Mouse (Mus musculus): Measurements from ENCODE around the gene Tpst2. TPM values are rescaled to one million over a fixed set of nuclear protein-coding genes. Genes with fewer than 3 reads are reported as not detected.

Gene Tpst2
- total and polyA plus RNA-seq, 2 experiments from 2014 or later: 42.9 to 86.1 TPM

DNA sequence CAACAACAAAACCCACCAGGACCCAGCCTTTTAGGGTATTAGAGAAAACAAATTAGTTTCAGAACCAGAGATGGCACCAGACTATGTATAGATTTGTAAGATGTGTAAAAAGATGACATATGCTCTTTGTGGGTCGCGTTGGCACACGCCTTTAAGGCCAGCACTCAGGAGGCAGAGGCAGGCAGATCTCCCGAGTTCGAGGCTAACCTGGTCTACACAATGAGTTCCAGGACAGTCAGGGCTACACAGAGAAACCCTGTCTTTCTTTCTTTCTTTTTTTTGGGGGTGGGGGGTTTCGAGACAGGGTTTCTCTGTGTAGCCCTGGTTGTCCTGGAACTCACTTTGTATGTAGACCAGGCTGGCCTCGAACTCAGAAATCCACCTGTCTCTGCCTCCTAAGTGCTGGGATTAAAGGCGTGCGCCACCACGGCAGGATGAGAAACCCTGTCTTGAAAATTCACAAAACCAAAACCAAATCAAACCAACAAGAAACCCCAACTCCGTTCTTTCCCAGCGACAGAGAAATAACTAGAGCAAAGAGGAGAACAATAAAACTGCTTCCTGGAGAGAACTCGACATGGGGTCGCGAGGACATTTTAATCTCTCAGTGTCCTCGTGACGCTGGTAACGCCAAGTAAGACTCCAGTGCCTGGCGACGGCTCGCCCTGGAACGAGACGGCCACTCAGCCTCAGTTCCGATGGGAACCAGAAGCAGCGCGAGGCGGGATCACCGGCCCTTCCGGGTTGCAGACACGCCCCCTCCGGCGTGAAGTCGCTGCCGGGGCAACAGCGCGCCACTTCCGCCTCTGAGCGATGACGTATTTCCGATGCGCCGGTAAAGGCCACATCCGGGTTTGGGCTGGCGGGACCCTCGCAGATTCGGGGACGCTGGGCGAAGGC is 49.3 kb downstream of the Tpst2 start, which contains the start of gene Tfip11:
Gene Tfip11, plus strand, starts transcription at position 813 of the 900 bp plus-strand sequence.
- H3K9ac ChIP-seq (replicated peaks; ENCODE audit: low read depth, low read length): peak within 1 kb of the TSS; percentile 84
- WGBS: 6% methylated on average over 48 of the region's 48 CpGs
- peaks cover 30% of the 10 kb centered on the region for H3K36me3 ChIP-seq (replicated peaks; ENCODE audit: control insufficient read depth, insufficient read depth, low read length)
- TF ChIP-seq CTCF (IDR thresholded peaks at IDR 0.05; ENCODE audit: low read depth): 0 out of 2 replicates have a peak, but pooled peaks have one; percentile 4
- TF ChIP-seq EP300 (IDR thresholded peaks at IDR 0.05; ENCODE audit: low read depth): peak; percentile 67
- peak; percentile 92 for ATAC-seq (ENCODE audit: insufficient read depth, low read depth)
- peaks cover 25% of the 10 kb centered on the region for H3K4me1 ChIP-seq (ENCODE audit: control insufficient read depth, insufficient read depth)
- H3K4me3 ChIP-seq (ENCODE audit: low read depth, low read length): peak within 1 kb of the TSS; percentile 99
- peak; percentile 92 for DNase-seq (ENCODE audit: low spot score)
- peak within 1 kb of the TSS; percentile 86 for H3K27ac ChIP-seq (ENCODE audit: low read depth)
- H3K9me3 ChIP-seq (replicated peaks; ENCODE audit: control insufficient read depth, low read length): no peaks in the 10 kb centered on the region
- peak within 1 kb of the TSS; percentile 89 for H3K4me2 ChIP-seq (ENCODE audit: low read depth, low read length)
- H3K27me3 ChIP-seq (ENCODE audit: control insufficient read depth, insufficient read depth, low read length): no peaks in the 10 kb centered on the region

DNA sequence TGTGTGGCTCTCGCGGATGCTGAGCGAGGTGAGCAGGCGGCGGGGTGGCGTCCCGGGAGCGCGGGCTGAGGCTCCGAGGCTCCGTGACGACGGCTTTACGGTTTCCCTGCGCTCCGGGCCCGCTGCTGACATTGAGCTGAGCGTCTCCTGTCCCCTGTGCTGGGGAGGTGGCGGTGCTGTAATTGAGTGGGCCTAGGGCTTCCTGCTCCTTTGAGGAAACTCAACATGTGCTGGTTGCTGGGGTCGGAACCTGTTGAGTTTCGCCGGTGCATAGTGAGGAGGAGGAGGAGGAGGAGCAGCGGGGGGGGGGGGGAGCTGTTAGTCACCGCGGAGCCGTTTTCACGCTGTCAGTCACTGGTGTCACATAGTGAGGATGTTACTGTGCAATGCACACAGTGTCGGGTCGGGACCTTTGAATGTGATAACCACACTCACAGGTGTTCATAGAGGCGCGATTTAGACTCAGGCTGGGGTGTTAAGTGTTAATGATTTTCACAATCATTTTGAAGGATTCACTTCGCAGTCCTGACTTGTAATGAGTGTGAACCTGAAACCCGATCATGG is 50.0 kb downstream of the Tpst2 start:
- DNase-seq (ENCODE audit: low spot score) (no peak), ATAC-seq (ENCODE audit: insufficient read depth, low read depth) (peak; percentile 16)
- under 1% methylated on average over 32 of the region's 33 CpGs for WGBS
- Histone ChIP-seq H3K4me3 (ENCODE audit: low read depth, low read length) (peak overlapping the region; percentile 99), H3K4me1 (ENCODE audit: control insufficient read depth, insufficient read depth) (peaks cover 21% of the 10 kb centered on the region), H3K36me3 (replicated peaks; ENCODE audit: control insufficient read depth, insufficient read depth, low read length) (peaks cover 37% of the 10 kb centered on the region), H3K4me2 (ENCODE audit: low read depth, low read length) (peak overlapping the region; percentile 89), H3K27ac (ENCODE audit: low read depth) (peak overlapping the region; percentile 68), H3K27me3 (ENCODE audit: control insufficient read depth, insufficient read depth, low read length) (no peaks in the 10 kb centered on the region), H3K9ac (replicated peaks; ENCODE audit: low read depth, low read length) (peak overlapping the region; percentile 84), H3K9me3 (replicated peaks; ENCODE audit: control insufficient read depth, low read length) (no peaks in the 10 kb centered on the region)
- TF ChIP-seq CTCF (IDR thresholded peaks at IDR 0.05; ENCODE audit: low read depth) (no peak), EP300 (IDR thresholded peaks at IDR 0.05; ENCODE audit: low read depth) (no peak; the same call in 1 of the 2 replicates)

DNA sequence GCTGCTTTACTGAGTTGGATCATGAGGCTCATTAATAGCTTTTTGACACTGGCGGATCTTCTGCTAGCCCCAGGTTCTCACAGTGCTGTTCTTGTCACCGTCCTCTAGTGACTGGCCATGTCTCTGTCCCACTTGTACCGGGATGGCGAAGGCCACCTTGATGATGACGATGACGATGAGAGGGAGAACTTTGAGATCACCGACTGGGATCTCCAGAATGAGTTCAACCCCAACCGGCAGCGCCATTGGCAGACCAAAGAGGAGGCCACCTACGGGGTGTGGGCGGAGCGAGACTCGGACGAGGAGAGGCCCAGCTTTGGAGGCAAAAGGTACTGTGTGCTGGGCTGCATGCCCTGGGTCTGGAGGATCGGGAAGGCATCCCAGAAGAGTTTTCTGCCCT is 51.4 kb downstream of the Tpst2 start:
- no peaks in the 10 kb centered on the region for H3K27me3 ChIP-seq (ENCODE audit: control insufficient read depth, insufficient read depth, low read length)
- no peak for ATAC-seq (ENCODE audit: insufficient read depth, low read depth)
- no peak overlapping the region for H3K9ac ChIP-seq (replicated peaks; ENCODE audit: low read depth, low read length)
- TF ChIP-seq EP300 (IDR thresholded peaks at IDR 0.05; ENCODE audit: low read depth) (no peak), CTCF (IDR thresholded peaks at IDR 0.05; ENCODE audit: low read depth) (no peak)
- H3K9me3 ChIP-seq (replicated peaks; ENCODE audit: control insufficient read depth, low read length): no peaks in the 10 kb centered on the region
- H3K4me2 ChIP-seq (ENCODE audit: low read depth, low read length): no peak overlapping the region
- DNase-seq (ENCODE audit: low spot score): no peak
- H3K36me3 ChIP-seq (replicated peaks; ENCODE audit: control insufficient read depth, insufficient read depth, low read length): peaks cover 51% of the 10 kb centered on the region
- no peak overlapping the region for H3K27ac ChIP-seq (ENCODE audit: low read depth)
- WGBS: 90% methylated on average over 15 of the region's 15 CpGs
- peaks cover 21% of the 10 kb centered on the region for H3K4me1 ChIP-seq (ENCODE audit: control insufficient read depth, insufficient read depth)
- H3K4me3 ChIP-seq (ENCODE audit: low read depth, low read length): no peak overlapping the region

- Histone ChIP-seq H3K9me3 (replicated peaks; ENCODE audit: control insufficient read depth, low read length) (no peaks in the 10 kb centered on the region), H3K4me3 (ENCODE audit: low read depth, low read length) (no peak overlapping the region), H3K4me1 (ENCODE audit: control insufficient read depth, insufficient read depth) (peaks cover 14% of the 10 kb centered on the region), H3K36me3 (replicated peaks; ENCODE audit: control insufficient read depth, insufficient read depth, low read length) (peaks cover 72% of the 10 kb centered on the region), H3K27ac (ENCODE audit: low read depth) (no peak overlapping the region), H3K27me3 (ENCODE audit: control insufficient read depth, insufficient read depth, low read length) (no peaks in the 10 kb centered on the region), H3K4me2 (ENCODE audit: low read depth, low read length) (no peak overlapping the region), H3K9ac (replicated peaks; ENCODE audit: low read depth, low read length) (no peak overlapping the region)
- ATAC-seq (ENCODE audit: insufficient read depth, low read depth) (no peak), DNase-seq (ENCODE audit: low spot score) (no peak)
- WGBS: 91% methylated on average over 14 of the region's 14 CpGs
- TF ChIP-seq EP300 (IDR thresholded peaks at IDR 0.05; ENCODE audit: low read depth): no peak
- TF ChIP-seq CTCF (IDR thresholded peaks at IDR 0.05; ENCODE audit: low read depth): no peak
Observed at GRCm38 (mm10) chr5:112329805-112330564, 53.5 kb downstream of the Tpst2 start.

GRCm38 (mm10) chr5:112335473-112335872 is 59.0 kb downstream of the Tpst2 start:
- TF ChIP-seq EP300 (IDR thresholded peaks at IDR 0.05; ENCODE audit: low read depth) (no peak), CTCF (IDR thresholded peaks at IDR 0.05; ENCODE audit: low read depth) (peak; percentile 71)
- H3K27ac ChIP-seq (ENCODE audit: low read depth): no peak overlapping the region
- H3K36me3 ChIP-seq (replicated peaks; ENCODE audit: control insufficient read depth, insufficient read depth, low read length): peaks cover 88% of the 10 kb centered on the region
- no peak overlapping the region for H3K4me3 ChIP-seq (ENCODE audit: low read depth, low read length)
- H3K9ac ChIP-seq (replicated peaks; ENCODE audit: low read depth, low read length): no peak overlapping the region
- H3K9me3 ChIP-seq (replicated peaks; ENCODE audit: control insufficient read depth, low read length): no peaks in the 10 kb centered on the region
- no peaks in the 10 kb centered on the region for H3K27me3 ChIP-seq (ENCODE audit: control insufficient read depth, insufficient read depth, low read length)
- ATAC-seq (ENCODE audit: insufficient read depth, low read depth): no peak
- no peak overlapping the region for H3K4me2 ChIP-seq (ENCODE audit: low read depth, low read length)
- DNase-seq (ENCODE audit: low spot score): no peak
- no peaks in the 10 kb centered on the region for H3K4me1 ChIP-seq (ENCODE audit: control insufficient read depth, insufficient read depth)
- WGBS: 21% methylated on average over 2 of the region's 2 CpGs
